Mouse (Mus musculus): ENCODE data around the gene Josd1. TPM values are rescaled to one million over a fixed set of nuclear protein-coding genes. Genes with fewer than 3 reads are reported as not detected.
A peak's percentile ranks its signal among the peaks of the same experiment; 100 is the strongest.

Josd1 gene
- polyA plus RNA-seq, 1 experiment from 2014 or later, result 12.2 TPM

DNA sequence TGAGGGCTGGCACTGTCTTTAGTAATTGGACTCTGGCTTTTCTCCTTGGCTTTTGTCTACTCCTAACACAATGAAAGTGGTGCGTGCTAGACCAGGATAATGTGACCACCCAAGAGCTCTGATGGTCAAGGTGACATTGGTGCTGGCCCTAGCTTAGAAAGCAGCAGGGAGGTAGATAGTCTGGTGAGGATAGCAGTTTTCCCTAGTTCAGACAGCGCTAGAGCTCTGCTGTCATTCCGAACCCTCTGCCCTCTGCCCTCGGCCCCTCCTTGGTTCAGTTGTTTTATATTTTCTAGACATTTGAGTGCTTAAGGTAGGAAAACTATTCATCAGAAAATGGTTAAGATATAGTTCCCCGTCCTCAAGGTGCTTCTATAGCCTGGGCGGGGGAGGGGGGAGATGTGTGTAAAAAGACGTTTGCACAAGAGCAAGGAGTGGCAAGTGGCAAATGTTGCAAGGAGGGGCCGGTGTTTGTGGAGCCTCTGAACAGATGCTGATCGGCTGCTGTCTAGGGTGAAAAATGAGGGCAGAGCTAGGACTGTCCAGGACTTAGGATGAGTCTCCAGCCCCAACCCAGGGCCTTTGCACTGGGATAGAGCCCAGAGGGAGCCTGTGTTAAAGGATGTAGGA is 10.0 kb upstream of the Josd1 start:
- no peak for ATAC-seq (ENCODE audit: low FRiP score)

DNA sequence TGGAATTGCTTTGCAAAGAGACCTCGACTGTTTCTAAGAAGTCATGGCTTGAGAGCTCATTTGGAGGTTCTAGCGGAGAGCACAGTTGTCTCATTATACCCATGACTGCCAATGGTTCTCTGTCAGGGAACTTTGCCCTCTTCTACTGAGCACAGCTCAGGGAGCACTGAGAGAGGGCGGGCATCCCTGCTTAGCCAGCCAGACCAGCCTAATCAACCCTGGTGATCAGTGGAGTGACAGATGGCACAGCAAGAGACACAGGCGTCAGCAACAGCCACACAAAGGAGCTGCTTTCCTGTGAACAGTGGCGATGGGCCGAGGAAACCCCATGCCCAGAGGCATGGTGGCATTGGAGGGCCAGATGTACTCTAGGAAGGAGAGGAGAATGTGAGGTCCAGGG is 9.3 kb upstream of the Josd1 start:
- Histone ChIP-seq H3K27me3 (ENCODE audit: control insufficient read depth, insufficient read depth, low read length) (no peaks in the 10 kb centered on the region), H3K9me3 (ENCODE audit: control insufficient read depth, low read length) (no peaks in the 10 kb centered on the region), H3K27ac (ENCODE audit: low read depth, low read length) (0 out of 2 replicates have a peak overlapping the region, but pooled peaks have one; percentile 39), H3K4me3 (ENCODE audit: low read depth, low read length) (no peak overlapping the region), H3K36me3 (ENCODE audit: control insufficient read depth, insufficient read depth, low read length) (peaks cover 2% of the 10 kb centered on the region; the same call in 1 of the 2 replicates), H3K4me1 (replicated peaks; ENCODE audit: control insufficient read depth, insufficient read depth, low read length) (no peaks in the 10 kb centered on the region; the same call in 1 of the 2 replicates), H3K4me2 (replicated peaks; ENCODE audit: low read depth, low read length) (no peak overlapping the region), H3K9ac (ENCODE audit: low read depth, low read length) (no peak overlapping the region)
- 79% methylated on average over 6 of the region's 6 CpGs for WGBS
- DNase-seq (ENCODE audit: low spot score) (no peak), ATAC-seq (ENCODE audit: low FRiP score) (no peak)

More for the DNA sequence above, 10.0 kb upstream of the Josd1 start:
- peaks cover 2% of the 10 kb centered on the region; the same call in 1 of the 2 replicates for H3K36me3 ChIP-seq (ENCODE audit: control insufficient read depth, insufficient read depth, low read length)
- H3K4me2 ChIP-seq (replicated peaks; ENCODE audit: low read depth, low read length), result no peak overlapping the region
- no peaks in the 10 kb centered on the region; the same call in 1 of the 2 replicates for H3K4me1 ChIP-seq (replicated peaks; ENCODE audit: control insufficient read depth, insufficient read depth, low read length)
- H3K9ac ChIP-seq (ENCODE audit: low read depth, low read length), result no peak overlapping the region
- H3K9me3 ChIP-seq (ENCODE audit: control insufficient read depth, low read length), result no peaks in the 10 kb centered on the region
- DNase-seq (ENCODE audit: low spot score), result no peak
- H3K27me3 ChIP-seq (ENCODE audit: control insufficient read depth, insufficient read depth, low read length), result no peaks in the 10 kb centered on the region
- 0 out of 2 replicates have a peak overlapping the region, but pooled peaks have one; percentile 39 for H3K27ac ChIP-seq (ENCODE audit: low read depth, low read length)
- 84% methylated on average over 9 of the region's 9 CpGs for WGBS
- H3K4me3 ChIP-seq (ENCODE audit: low read depth, low read length), result no peak overlapping the region

DNA sequence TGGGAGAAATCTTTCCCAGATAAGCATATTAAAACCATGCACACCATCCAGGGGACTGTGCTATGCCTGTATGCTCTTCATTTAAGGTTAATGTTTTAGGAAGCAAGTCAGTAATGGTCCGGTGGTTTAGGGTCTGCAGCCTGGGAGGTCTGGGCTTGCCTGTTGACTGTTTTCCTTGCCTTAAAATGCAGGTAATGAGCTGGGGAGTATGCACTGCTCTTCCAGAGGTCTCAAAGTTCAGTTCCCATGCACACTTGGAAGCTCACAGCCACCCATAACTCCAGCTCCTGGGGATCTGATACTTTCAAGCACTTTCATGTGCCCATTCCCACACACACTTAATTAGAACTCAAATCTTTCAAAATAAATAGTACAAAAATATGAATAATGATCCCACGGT is 8.8 kb upstream of the Josd1 start:
- no peak overlapping the region for H3K4me2 ChIP-seq (replicated peaks; ENCODE audit: low read depth, low read length)
- no peak overlapping the region for H3K4me3 ChIP-seq (ENCODE audit: low read depth, low read length)
- H3K36me3 ChIP-seq (ENCODE audit: control insufficient read depth, insufficient read depth, low read length), result peaks cover 2% of the 10 kb centered on the region; the same call in 1 of the 2 replicates
- no peak for ATAC-seq (ENCODE audit: low FRiP score)
- no peak for DNase-seq (ENCODE audit: low spot score)
- no peak overlapping the region for H3K27ac ChIP-seq (ENCODE audit: low read depth, low read length)
- no peak overlapping the region for H3K9ac ChIP-seq (ENCODE audit: low read depth, low read length)
- H3K27me3 ChIP-seq (ENCODE audit: control insufficient read depth, insufficient read depth, low read length), result no peaks in the 10 kb centered on the region
- H3K4me1 ChIP-seq (replicated peaks; ENCODE audit: control insufficient read depth, insufficient read depth, low read length), result no peaks in the 10 kb centered on the region; the same call in 1 of the 2 replicates
- WGBS, result 96% methylated on average over 2 of the region's 2 CpGs
- H3K9me3 ChIP-seq (ENCODE audit: control insufficient read depth, low read length), result no peaks in the 10 kb centered on the region

DNA sequence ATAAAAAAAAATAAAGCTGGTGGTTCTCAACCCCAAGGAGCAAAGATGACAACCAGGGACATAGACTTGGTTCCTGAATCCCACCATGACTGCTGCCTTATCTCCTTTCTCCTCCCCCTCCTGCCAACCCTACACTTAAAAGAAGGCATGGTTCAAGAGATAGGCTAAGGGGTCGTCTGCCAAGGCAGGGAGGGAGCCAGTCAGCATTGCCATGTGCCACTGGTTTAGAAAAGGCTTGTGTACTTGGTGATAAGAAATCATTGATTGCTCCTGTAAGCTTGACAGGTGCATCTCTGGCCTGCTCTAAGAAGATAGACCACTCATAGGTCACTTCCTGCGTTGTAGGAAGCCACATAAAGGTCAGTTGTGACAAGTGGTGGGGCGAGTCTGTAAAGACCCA is 7.8 kb upstream of the Josd1 start:
- H3K36me3 ChIP-seq (ENCODE audit: control insufficient read depth, insufficient read depth, low read length), result peaks cover 2% of the 10 kb centered on the region; the same call in 1 of the 2 replicates
- 70% methylated on average over 3 of the region's 3 CpGs for WGBS
- H3K4me2 ChIP-seq (replicated peaks; ENCODE audit: low read depth, low read length), result no peak overlapping the region
- no peak overlapping the region for H3K27ac ChIP-seq (ENCODE audit: low read depth, low read length)
- H3K4me1 ChIP-seq (replicated peaks; ENCODE audit: control insufficient read depth, insufficient read depth, low read length), result no peaks in the 10 kb centered on the region; the same call in 1 of the 2 replicates
- H3K27me3 ChIP-seq (ENCODE audit: control insufficient read depth, insufficient read depth, low read length), result no peaks in the 10 kb centered on the region
- ATAC-seq (ENCODE audit: low FRiP score) (no peak), DNase-seq (ENCODE audit: low spot score) (no peak)
- H3K4me3 ChIP-seq (ENCODE audit: low read depth, low read length), result no peak overlapping the region
- no peaks in the 10 kb centered on the region for H3K9me3 ChIP-seq (ENCODE audit: control insufficient read depth, low read length)
- H3K9ac ChIP-seq (ENCODE audit: low read depth, low read length), result no peak overlapping the region

DNA sequence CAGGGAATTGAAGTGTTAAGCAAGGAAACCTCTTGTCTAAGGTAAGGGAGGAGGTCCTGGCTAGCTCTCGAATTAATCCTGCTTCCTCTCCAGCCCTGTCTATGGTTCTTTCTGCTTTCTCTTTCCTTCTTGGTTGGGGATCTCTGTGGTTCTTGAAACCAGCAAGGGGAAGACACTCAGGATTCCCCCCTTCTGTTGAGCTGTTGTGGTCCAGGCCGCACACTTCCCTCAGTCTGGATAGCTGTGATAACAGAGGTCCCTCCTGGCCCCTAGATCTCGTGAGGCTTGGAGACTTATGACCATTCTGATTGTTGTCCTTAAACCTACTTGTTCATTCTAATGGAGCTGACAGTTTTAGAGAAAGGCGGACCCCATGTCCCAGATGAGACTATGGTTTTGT is 6.8 kb upstream of the Josd1 start:
- no peak for ATAC-seq (ENCODE audit: low FRiP score)
- Histone ChIP-seq H3K4me2 (replicated peaks; ENCODE audit: low read depth, low read length) (no peak overlapping the region), H3K27ac (ENCODE audit: low read depth, low read length) (no peak overlapping the region), H3K27me3 (ENCODE audit: control insufficient read depth, insufficient read depth, low read length) (no peaks in the 10 kb centered on the region), H3K9me3 (ENCODE audit: control insufficient read depth, low read length) (no peaks in the 10 kb centered on the region), H3K36me3 (ENCODE audit: control insufficient read depth, insufficient read depth, low read length) (peaks cover 2% of the 10 kb centered on the region; the same call in 1 of the 2 replicates), H3K4me3 (ENCODE audit: low read depth, low read length) (no peak overlapping the region), H3K9ac (ENCODE audit: low read depth, low read length) (no peak overlapping the region), H3K4me1 (replicated peaks; ENCODE audit: control insufficient read depth, insufficient read depth, low read length) (no peaks in the 10 kb centered on the region; the same call in 1 of the 2 replicates)
- DNase-seq (ENCODE audit: low spot score), result no peak
- WGBS, result 93% methylated on average over 4 of the region's 4 CpGs

DNA sequence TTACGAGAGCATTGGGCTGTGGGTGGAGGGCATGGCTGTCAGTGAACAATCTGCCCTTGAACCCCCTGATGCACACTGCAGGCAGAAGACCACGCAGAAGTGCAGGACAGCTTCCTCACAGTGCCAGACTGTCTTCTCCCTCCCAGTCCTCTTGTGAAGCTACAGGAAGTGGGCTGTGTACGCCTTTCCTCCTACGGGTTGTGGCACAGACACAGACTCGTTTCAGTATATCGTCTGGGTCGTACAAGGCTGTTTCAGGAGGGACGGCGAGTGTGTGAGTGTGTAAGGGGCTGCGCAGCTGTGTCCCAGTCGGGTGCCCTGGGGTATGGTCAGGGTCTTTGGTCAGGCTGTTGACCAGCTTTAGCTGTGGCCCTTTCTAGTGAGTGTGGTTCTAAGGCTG is 6.0 kb upstream of the Josd1 start:
- 94% methylated on average over 11 of the region's 11 CpGs for WGBS
- ATAC-seq (ENCODE audit: low FRiP score), result no peak
- H3K4me2 ChIP-seq (replicated peaks; ENCODE audit: low read depth, low read length), result no peak overlapping the region
- H3K9ac ChIP-seq (ENCODE audit: low read depth, low read length), result no peak overlapping the region
- no peak overlapping the region for H3K27ac ChIP-seq (ENCODE audit: low read depth, low read length)
- no peak overlapping the region for H3K4me3 ChIP-seq (ENCODE audit: low read depth, low read length)
- no peaks in the 10 kb centered on the region for H3K27me3 ChIP-seq (ENCODE audit: control insufficient read depth, insufficient read depth, low read length)
- H3K36me3 ChIP-seq (ENCODE audit: control insufficient read depth, insufficient read depth, low read length), result peaks cover 2% of the 10 kb centered on the region; the same call in 1 of the 2 replicates
- H3K4me1 ChIP-seq (replicated peaks; ENCODE audit: control insufficient read depth, insufficient read depth, low read length), result no peaks in the 10 kb centered on the region; the same call in 1 of the 2 replicates
- no peaks in the 10 kb centered on the region for H3K9me3 ChIP-seq (ENCODE audit: control insufficient read depth, low read length)
- no peak for DNase-seq (ENCODE audit: low spot score)

DNA sequence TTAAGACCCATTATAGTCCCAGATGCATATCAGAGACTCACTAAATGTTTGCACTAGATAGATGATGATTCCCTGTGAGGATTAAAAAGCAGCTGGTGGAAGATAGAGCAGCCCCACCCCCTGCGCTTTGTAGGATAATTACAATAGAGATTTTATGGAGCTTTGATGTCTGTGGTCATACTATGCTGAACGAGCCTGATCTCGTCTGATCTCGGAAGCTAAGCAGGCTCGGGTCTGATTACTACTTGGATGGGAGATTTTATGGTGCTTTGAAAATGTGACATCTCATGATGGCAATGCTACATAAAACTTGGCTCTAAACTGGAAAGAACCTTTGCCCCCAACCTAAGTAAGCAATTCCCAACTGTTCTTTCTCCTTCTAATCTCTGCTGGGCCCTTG is 4.6 kb upstream of the Josd1 start:
- Histone ChIP-seq H3K27me3 (ENCODE audit: control insufficient read depth, insufficient read depth, low read length) (no peaks in the 10 kb centered on the region), H3K4me1 (replicated peaks; ENCODE audit: control insufficient read depth, insufficient read depth, low read length) (no peaks in the 10 kb centered on the region; the same call in 1 of the 2 replicates), H3K9me3 (ENCODE audit: control insufficient read depth, low read length) (no peaks in the 10 kb centered on the region), H3K9ac (ENCODE audit: low read depth, low read length) (no peak overlapping the region), H3K36me3 (ENCODE audit: control insufficient read depth, insufficient read depth, low read length) (peaks cover 2% of the 10 kb centered on the region; the same call in 1 of the 2 replicates), H3K4me2 (replicated peaks; ENCODE audit: low read depth, low read length) (peak overlapping the region; percentile 77; the same call in 1 of the 2 replicates), H3K27ac (ENCODE audit: low read depth, low read length) (no peak overlapping the region), H3K4me3 (ENCODE audit: low read depth, low read length) (no peak overlapping the region)
- no peak for DNase-seq (ENCODE audit: low spot score)
- ATAC-seq (ENCODE audit: low FRiP score), result no peak
- 85% methylated on average over 5 of the region's 5 CpGs for WGBS

DNA sequence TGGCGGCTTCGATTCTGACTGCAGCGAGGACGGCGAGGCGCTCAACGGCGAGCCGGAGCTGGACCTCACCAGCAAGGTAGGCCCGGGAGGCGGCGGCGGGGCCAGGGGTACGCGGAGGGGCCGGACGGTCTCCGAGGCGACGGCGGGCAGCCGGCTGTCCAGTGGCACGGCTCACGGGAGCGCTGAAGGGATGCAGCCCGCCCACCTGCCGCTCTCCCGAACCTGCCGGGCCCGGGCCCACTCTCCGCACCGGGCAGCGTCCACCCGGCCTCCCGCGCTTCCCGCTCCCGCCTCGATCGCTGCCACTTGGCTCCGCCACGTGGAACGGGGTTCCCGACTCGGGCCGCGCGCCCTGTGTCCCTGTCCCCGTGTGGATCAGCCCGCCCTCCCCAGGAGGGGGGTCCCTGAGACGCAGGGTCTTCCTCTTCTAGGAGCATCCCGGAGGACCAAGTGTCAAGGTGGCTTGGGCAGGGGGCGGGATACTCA is 3.3 kb upstream of the Josd1 start:
- Histone ChIP-seq H3K4me1 (replicated peaks; ENCODE audit: control insufficient read depth, insufficient read depth, low read length) (peaks cover 4% of the 10 kb centered on the region; the same call in 1 of the 2 replicates), H3K4me3 (ENCODE audit: low read depth, low read length) (peak overlapping the region; percentile 76), H3K27me3 (ENCODE audit: control insufficient read depth, insufficient read depth, low read length) (no peaks in the 10 kb centered on the region), H3K4me2 (replicated peaks; ENCODE audit: low read depth, low read length) (peak overlapping the region; percentile 77), H3K9ac (ENCODE audit: low read depth, low read length) (peak overlapping the region; percentile 85), H3K9me3 (ENCODE audit: control insufficient read depth, low read length) (no peaks in the 10 kb centered on the region), H3K36me3 (ENCODE audit: control insufficient read depth, insufficient read depth, low read length) (peaks cover 2% of the 10 kb centered on the region; the same call in 1 of the 2 replicates), H3K27ac (ENCODE audit: low read depth, low read length) (peak overlapping the region; percentile 83)
- under 1% methylated on average over 52 of the region's 53 CpGs for WGBS
- ATAC-seq (ENCODE audit: low FRiP score), result peak; percentile 34
- DNase-seq (ENCODE audit: low spot score), result no peak
